Mouse (Mus musculus) fat pad, adult 2 months (tissue): ENCODE results near the gene Zfp14.

ENCODE experiments used
- DNase-seq: peaks from one replicate; pipeline ENCODE4 v3.0.0-alpha.2; 2011; ENCODE audit warnings: low read depth, low spot score; ENCODE audit errors: extremely low read depth

The Zfp14 gene

GRCm38 (mm10) chr7:30050882-30051548 is at the start of gene Zfp14:
Gene Zfp14 (minus strand): TSS chr7:30051380.
- DNase-seq = no peak

- no peak for DNase-seq
These were observed 48.1 kb upstream of the Zfp14 start for GRCm38 (mm10) chr7:30099297-30099696.

- DNase-seq = no peak
These were observed 44.5 kb upstream of the Zfp14 start for GRCm38 (mm10) chr7:30095551-30096125.

GRCm38 (mm10) chr7:30094646-30095429 is 43.7 kb upstream of the Zfp14 start, which contains the start of gene Zfp260:
Gene Zfp260 (plus strand): TSS chr7:30094777.
- DNase-seq = peak; percentile 62

- no peak for DNase-seq
These were observed 42.8 kb upstream of the Zfp14 start for GRCm38 (mm10) chr7:30093918-30094415.

DNA sequence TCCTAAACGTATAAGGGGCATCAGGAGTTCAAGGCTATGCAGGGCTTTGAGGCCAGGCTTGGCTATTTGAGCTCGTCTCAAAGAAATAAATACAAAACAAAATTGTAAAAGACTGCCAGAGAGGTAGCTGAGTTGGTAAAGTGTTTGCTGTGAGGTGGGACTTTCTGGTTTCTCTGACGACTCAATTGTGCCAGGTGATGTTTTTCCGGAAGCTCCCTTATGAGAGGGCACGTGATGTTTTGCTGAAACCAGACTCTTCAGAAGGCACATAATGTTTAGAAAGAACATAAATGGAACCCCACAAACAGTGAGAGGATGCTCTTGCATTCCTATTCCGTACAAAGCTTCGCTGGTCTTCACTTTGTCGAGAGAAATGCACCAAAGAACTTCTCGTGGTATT is 41.5 kb upstream of the Zfp14 start:
- no peak for DNase-seq

GRCm38 (mm10) chr7:30090970-30091585 is 39.9 kb upstream of the Zfp14 start:
- DNase-seq = no peak

DNA sequence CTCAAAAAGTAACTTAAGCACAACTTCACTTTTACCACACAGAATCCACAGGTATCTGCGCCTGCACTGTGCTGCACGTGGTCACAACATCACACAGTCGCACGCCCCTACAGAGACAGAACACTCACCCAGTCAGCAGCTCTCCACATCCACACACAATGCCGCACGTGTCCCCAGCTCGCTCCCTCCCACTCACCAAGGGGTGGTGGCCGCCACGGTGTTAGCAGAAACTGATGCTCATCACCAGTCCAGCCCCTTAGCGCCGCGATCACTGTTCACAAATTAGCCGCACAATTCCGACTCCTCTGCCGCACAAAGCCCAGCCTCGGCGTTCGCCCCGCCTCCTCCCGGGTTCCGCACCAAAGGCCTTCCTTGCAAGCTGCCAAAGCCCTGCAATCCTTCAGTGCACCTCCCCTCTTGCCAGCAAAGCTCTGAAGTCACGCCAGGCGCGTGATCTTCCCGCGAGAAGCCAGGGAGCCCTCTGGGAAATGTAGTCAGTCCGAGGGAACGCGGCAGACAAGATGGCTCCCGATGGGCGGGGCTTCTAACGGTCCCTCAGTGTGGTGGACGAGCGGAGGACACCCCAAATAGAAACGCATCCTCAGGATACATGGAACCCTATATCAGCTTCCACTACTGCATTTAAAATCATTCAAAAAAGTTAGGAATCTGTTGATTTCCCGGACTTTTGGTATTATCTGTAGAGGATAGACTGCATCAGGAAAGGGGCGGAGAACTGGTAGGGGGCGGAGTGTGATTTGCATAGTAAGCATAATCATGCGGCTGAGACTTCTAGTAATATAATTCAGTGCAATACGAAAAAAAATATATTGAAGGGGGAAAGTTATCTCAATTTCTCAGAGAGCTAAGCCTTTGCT is 39.2 kb upstream of the Zfp14 start, which contains the start of the genes Gm26920 and Zfp566:
Gm26920 (minus strand) TSS at position 319 of the 878 bp plus-strand sequence.
Zfp566 (minus strand) TSS at position 436 of the 878 bp plus-strand sequence.
- DNase-seq = peak; percentile 68

- no peak for DNase-seq
These were observed 38.2 kb upstream of the Zfp14 start for GRCm38 (mm10) chr7:30089405-30089804.

DNA sequence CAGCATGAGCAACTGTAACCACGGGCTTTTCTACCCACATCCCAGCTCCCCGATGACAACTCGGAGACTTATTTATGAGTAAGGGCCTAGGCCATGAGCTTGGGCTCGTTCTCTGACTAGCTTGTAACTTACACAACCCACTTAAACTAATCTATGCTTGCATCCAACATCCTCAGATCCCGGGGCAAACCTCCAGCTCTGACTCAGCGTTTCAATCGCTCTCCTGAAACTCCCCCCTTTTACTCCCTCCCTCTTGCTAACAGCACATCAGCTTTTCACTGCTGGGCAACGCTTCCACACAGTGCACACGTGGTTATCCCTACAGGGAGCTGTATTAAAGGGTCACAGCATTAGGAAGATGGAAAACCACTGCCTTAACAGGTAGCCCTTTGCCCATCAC is 35.3 kb upstream of the Zfp14 start:
- no peak for DNase-seq

- DNase-seq = no peak
These were observed 21.2 kb upstream of the Zfp14 start, which contains the start of gene Zfp82 for GRCm38 (mm10) chr7:30072146-30073028. Gene Zfp82 (minus strand): TSS chr7:30072900.

DNA sequence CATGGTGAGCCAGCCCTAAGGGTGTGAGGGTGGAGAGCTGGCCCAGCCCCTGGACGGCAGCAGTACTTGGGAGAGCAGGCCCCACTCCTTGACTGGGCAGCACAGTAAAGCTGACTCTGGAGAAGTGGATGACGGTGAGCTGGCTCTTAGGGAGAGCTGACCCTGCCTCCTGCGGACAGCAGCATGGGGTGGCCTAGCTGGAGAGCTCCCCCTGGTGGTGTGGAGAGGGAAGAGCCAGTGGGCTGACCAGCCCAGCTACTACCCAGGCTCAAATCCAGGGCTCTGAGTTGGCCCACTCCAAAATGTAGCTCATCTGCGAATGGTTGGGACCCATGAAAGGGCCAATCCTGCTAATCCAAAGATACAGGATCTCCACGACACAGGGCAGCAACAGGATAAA is 13.4 kb upstream of the Zfp14 start:
- no peak for DNase-seq

DNA sequence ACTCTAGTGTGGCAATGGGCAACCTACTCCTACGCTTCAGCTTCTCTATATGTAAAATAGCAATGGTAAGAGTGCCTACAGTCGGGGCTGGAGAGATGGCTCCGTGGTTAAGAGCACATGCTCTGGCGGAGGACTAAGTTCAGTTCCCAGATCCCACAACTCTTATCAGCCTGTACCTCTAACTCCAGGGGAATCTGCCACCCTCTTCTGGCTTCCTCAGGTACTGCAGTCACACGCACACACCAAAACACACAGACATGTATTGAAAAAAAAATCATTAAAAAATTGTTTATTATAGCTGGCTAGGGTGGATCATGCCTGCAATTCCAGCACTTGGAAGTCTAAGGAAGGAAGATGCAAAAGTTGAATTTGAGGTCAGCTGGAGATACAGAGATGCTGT is 11.3 kb upstream of the Zfp14 start:
- DNase-seq = no peak

DNA sequence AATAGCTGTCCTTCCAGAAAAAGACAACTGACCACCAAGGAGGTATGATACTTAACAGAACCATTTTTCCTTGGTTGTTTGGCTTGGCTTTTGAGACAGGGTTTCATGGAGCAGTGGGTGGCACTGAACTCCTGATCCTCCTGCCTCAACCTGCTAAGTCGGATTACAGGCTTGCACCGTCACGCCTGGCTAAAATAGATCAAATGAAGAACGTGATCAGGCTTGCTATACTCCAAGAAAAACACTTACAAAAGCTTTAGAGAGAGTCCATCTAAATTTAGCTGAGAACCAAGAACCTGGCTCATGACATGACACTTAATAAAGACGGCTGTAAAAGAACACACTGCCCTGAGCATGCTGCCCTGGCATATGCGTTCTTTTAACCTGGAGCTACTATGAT is 9.2 kb upstream of the Zfp14 start:
- DNase-seq = peak; percentile 80

DNA sequence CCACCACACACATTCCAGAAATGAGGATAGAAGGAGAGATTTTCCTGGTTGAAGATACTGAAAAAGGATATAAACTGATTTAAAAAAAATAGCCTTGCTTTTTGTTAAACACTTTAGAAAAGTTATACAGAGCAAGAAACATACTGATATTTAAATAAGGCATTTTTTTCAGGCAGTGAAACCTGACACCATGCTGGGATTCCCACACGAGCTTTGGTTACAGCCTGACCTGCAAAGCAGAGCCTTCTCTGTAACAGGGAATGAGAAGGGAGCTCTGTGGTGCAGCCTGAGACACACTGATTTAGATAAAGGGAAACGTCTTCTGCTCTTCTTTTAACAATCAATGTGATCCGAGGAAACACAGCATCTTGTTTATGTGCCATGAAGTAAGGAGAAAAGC is 2.4 kb upstream of the Zfp14 start:
- DNase-seq = no peak

GRCm38 (mm10) chr7:30048126-30048525 is 3.1 kb downstream of the Zfp14 start:
- DNase-seq = no peak

- no peak for DNase-seq
These were observed 6.8 kb downstream of the Zfp14 start for GRCm38 (mm10) chr7:30044354-30044753.

- DNase-seq = no peak
These were observed 16.8 kb downstream of the Zfp14 start for GRCm38 (mm10) chr7:30034331-30034730.

GRCm38 (mm10) chr7:30031379-30031778 is 19.8 kb downstream of the Zfp14 start:
- DNase-seq = no peak
